28 mouse cellular contexts compared by ENCODE assay signal in genomic region chr19:60940866-60941265, GRCm38 (mm10). TPM values are rescaled to one million over a fixed set of nuclear protein-coding genes. Genes with fewer than 3 reads are reported as not detected.
DNase-seq lines count a peak whose midpoint lies in the region; ATAC-seq and TF ChIP-seq lines count a peak whose summit lies in the region.
"Had no signal": no experiment of that assay in that cellular context is flagged by ENCODE, and none has a peak within 500 bp of the region (broad histone marks: within the 10 kb centered on the region; RNA-seq: fewer than 3 reads in every experiment).

No protein-coding gene starts in this region.

- no peak for TF ChIP-seq CTCF in kidney, adult 2 months (conservative IDR thresholded peaks at IDR 0.05; ENCODE audit: insufficient read depth, insufficient read length, low read depth, low read length)
- no peak for TF ChIP-seq CTCF in heart, postnatal 0 days (IDR thresholded peaks at IDR 0.05; ENCODE audit: low read depth)

- no peak for TF ChIP-seq EP300 in heart, postnatal 0 days (IDR thresholded peaks at IDR 0.05; ENCODE audit: low read depth)

- H3K9ac ChIP-seq in heart, embryonic 11.5 days (ENCODE audit: low read depth, low read length) = no peak overlapping the region
- no peak overlapping the region for H3K9ac ChIP-seq in heart, postnatal 0 days (replicated peaks; ENCODE audit: low read depth, low read length)
- no peak overlapping the region for H3K9ac ChIP-seq in forebrain, embryonic 13.5 days
- H3K9ac ChIP-seq: embryonic facial prominence, embryonic 13.5 days; forebrain, embryonic 12.5 days; hindbrain, embryonic 13.5 days; limb, embryonic 13.5 days; liver, embryonic 13.5 days; midbrain, embryonic 15.5 days; neural tube, embryonic 15.5 days; stomach, embryonic 15.5 days had no signal

- 74% methylated on average over 1 of the region's 1 CpGs for WGBS in heart, embryonic 11.5 days (ENCODE audit: insufficient replicate concordance)
- WGBS in heart, embryonic 10.5 days = 84% methylated on average over 1 of the region's 1 CpGs
- WGBS in kidney, adult 2 months = 92% methylated on average over 1 of the region's 1 CpGs
- WGBS in heart, postnatal 0 days = 87% methylated on average over 1 of the region's 1 CpGs
- 92% methylated on average over 1 of the region's 1 CpGs for WGBS in forebrain, embryonic 13.5 days

- H3K9me3 ChIP-seq in heart, embryonic 11.5 days (replicated peaks; ENCODE audit: control insufficient read depth, low read length) = no peaks in the 10 kb centered on the region
- H3K9me3 ChIP-seq in heart, embryonic 10.5 days = no peaks in the 10 kb centered on the region
- H3K9me3 ChIP-seq in heart, postnatal 0 days (replicated peaks; ENCODE audit: control insufficient read depth, low read length) = no peaks in the 10 kb centered on the region
- no peaks in the 10 kb centered on the region for H3K9me3 ChIP-seq in forebrain, embryonic 13.5 days (replicated peaks)
- H3K9me3 ChIP-seq: embryonic facial prominence, embryonic 13.5 days; forebrain, embryonic 12.5 days; hindbrain, embryonic 13.5 days; limb, embryonic 13.5 days; liver, embryonic 13.5 days; midbrain, embryonic 10.5 days; midbrain, embryonic 15.5 days; neural tube, embryonic 15.5 days; stomach, embryonic 15.5 days had no signal

- no peak for ATAC-seq in heart, embryonic 11.5 days (replicated peaks; ENCODE audit: insufficient number of reproducible peaks, low FRiP score, low TSS enrichment)
- no peak for ATAC-seq in heart, postnatal 0 days (ENCODE audit: insufficient read depth, low read depth)
- ATAC-seq in forebrain, embryonic 13.5 days = no peak
- ATAC-seq: CD4-positive, CD25-positive, alpha-beta regulatory T cell, adult 4 months; intestine, embryonic 16.5 days; midbrain, embryonic 15.5 days had no signal

- no peak overlapping the region for H3K4me3 ChIP-seq in heart, embryonic 11.5 days (ENCODE audit: low read depth, low read length)
- no peak overlapping the region for H3K4me3 ChIP-seq in heart, embryonic 10.5 days
- H3K4me3 ChIP-seq in kidney, adult 2 months (ENCODE audit: insufficient read depth, low read depth, low read length) = no peak overlapping the region
- H3K4me3 ChIP-seq in brown adipose tissue, adult 24 weeks (ENCODE audit: insufficient read depth, low read depth, low read length) = no peak overlapping the region
- H3K4me3 ChIP-seq in heart, postnatal 0 days (ENCODE audit: low read depth, low read length) = no peak overlapping the region
- H3K4me3 ChIP-seq in forebrain, embryonic 13.5 days = no peak overlapping the region
- H3K4me3 ChIP-seq: embryonic facial prominence, embryonic 13.5 days; erythroblast, embryonic 14.5 days; forebrain, embryonic 12.5 days; hindbrain, embryonic 13.5 days; limb, embryonic 13.5 days; liver, embryonic 13.5 days; midbrain, embryonic 10.5 days; midbrain, embryonic 15.5 days; neural tube, embryonic 15.5 days; stomach, embryonic 15.5 days had no signal

- H3K27me3 ChIP-seq in heart, embryonic 11.5 days (ENCODE audit: control insufficient read depth, insufficient read depth, low read length) = no peaks in the 10 kb centered on the region
- no peaks in the 10 kb centered on the region for H3K27me3 ChIP-seq in heart, embryonic 10.5 days (ENCODE audit: insufficient read depth, poor library complexity, severe bottlenecking)
- H3K27me3 ChIP-seq in kidney, adult 2 months (replicated peaks; ENCODE audit: control insufficient read depth, insufficient read depth, low read length) = no peaks in the 10 kb centered on the region
- no peaks in the 10 kb centered on the region for H3K27me3 ChIP-seq in heart, postnatal 0 days (ENCODE audit: control insufficient read depth, insufficient read depth, low read length)
- no peaks in the 10 kb centered on the region for H3K27me3 ChIP-seq in forebrain, embryonic 13.5 days
- H3K27me3 ChIP-seq: embryonic facial prominence, embryonic 13.5 days; forebrain, embryonic 12.5 days; hindbrain, embryonic 13.5 days; limb, embryonic 13.5 days; liver, embryonic 13.5 days; midbrain, embryonic 15.5 days; neural tube, embryonic 15.5 days; stomach, embryonic 15.5 days had no signal

- DNase-seq in heart, embryonic 10.5 days (ENCODE audit: low spot score) = no peak
- no peak for DNase-seq in kidney, adult 2 months
- DNase-seq in kidney, adult 9 months = no peak
- DNase-seq in heart, postnatal 0 days (ENCODE audit: low spot score) = no peak
- DNase-seq: adrenal gland, postnatal 25 days; cerebellum, adult 18-20 months; cerebellum, postnatal 10 days; gastrocnemius, postnatal 14 days; kidney, postnatal 14 days; liver, embryonic 13.5 days; lung, adult 18-20 months; lung, postnatal 10 days; right cerebral cortex, postnatal 25 days; thymus, postnatal 14 days had no signal

- H3K4me1 ChIP-seq in heart, embryonic 11.5 days (ENCODE audit: control insufficient read depth, insufficient read depth, low read length) = peaks cover 13% of the 10 kb centered on the region
- peaks cover 22% of the 10 kb centered on the region for H3K4me1 ChIP-seq in heart, embryonic 10.5 days
- H3K4me1 ChIP-seq in kidney, adult 2 months (ENCODE audit: control insufficient read depth, insufficient read depth, low read length) = peaks cover 18% of the 10 kb centered on the region
- peaks cover 25% of the 10 kb centered on the region for H3K4me1 ChIP-seq in brown adipose tissue, adult 24 weeks (ENCODE audit: control insufficient read depth, insufficient read depth, insufficient read length, low read length)
- peaks cover 35% of the 10 kb centered on the region for H3K4me1 ChIP-seq in heart, postnatal 0 days (ENCODE audit: control insufficient read depth, insufficient read depth)
- no peaks in the 10 kb centered on the region for H3K4me1 ChIP-seq in forebrain, embryonic 13.5 days
- H3K4me1 ChIP-seq: midbrain, embryonic 15.5 days had no signal

- no peaks in the 10 kb centered on the region for H3K36me3 ChIP-seq in heart, embryonic 11.5 days (ENCODE audit: control insufficient read depth, insufficient read depth, low read length)
- no peaks in the 10 kb centered on the region for H3K36me3 ChIP-seq in heart, embryonic 10.5 days
- H3K36me3 ChIP-seq in kidney, adult 2 months (ENCODE audit: control insufficient read depth, insufficient read depth, low read length) = no peaks in the 10 kb centered on the region
- H3K36me3 ChIP-seq in heart, postnatal 0 days (replicated peaks; ENCODE audit: control insufficient read depth, insufficient read depth, low read length) = no peaks in the 10 kb centered on the region
- no peaks in the 10 kb centered on the region for H3K36me3 ChIP-seq in forebrain, embryonic 13.5 days (ENCODE audit: poor library complexity, severe bottlenecking)
- H3K36me3 ChIP-seq: embryonic facial prominence, embryonic 13.5 days; forebrain, embryonic 12.5 days; hindbrain, embryonic 13.5 days; limb, embryonic 13.5 days; liver, embryonic 13.5 days; midbrain, embryonic 10.5 days; midbrain, embryonic 15.5 days; neural tube, embryonic 15.5 days; stomach, embryonic 15.5 days had no signal

- no peak overlapping the region for H3K4me2 ChIP-seq in heart, embryonic 11.5 days
- no peak overlapping the region for H3K4me2 ChIP-seq in heart, postnatal 0 days (ENCODE audit: low read depth, low read length)
- H3K4me2 ChIP-seq in forebrain, embryonic 13.5 days = no peak overlapping the region
- H3K4me2 ChIP-seq: embryonic facial prominence, embryonic 13.5 days; forebrain, embryonic 12.5 days; hindbrain, embryonic 13.5 days; limb, embryonic 13.5 days; liver, embryonic 13.5 days; midbrain, embryonic 15.5 days; neural tube, embryonic 15.5 days; stomach, embryonic 15.5 days had no signal

- H3K27ac ChIP-seq in heart, embryonic 11.5 days (ENCODE audit: low read depth, low read length) = peak overlapping the region; percentile 82
- no peak overlapping the region; the same call in 1 of the 2 replicates for H3K27ac ChIP-seq in heart, embryonic 10.5 days
- H3K27ac ChIP-seq in kidney, adult 2 months (ENCODE audit: insufficient read depth, low read depth, low read length) = peak overlapping the region; percentile 64
- H3K27ac ChIP-seq in brown adipose tissue, adult 24 weeks (replicated peaks; ENCODE audit: low read depth, low read length) = peak overlapping the region; percentile 84
- peak overlapping the region; percentile 88 for H3K27ac ChIP-seq in heart, postnatal 0 days (ENCODE audit: low read depth)
- H3K27ac ChIP-seq in forebrain, embryonic 13.5 days = no peak overlapping the region
- H3K27ac ChIP-seq: embryonic facial prominence, embryonic 13.5 days; forebrain, embryonic 12.5 days; hindbrain, embryonic 13.5 days; limb, embryonic 13.5 days; liver, embryonic 13.5 days; midbrain, embryonic 10.5 days; midbrain, embryonic 15.5 days; neural tube, embryonic 15.5 days had no signal

- TF ChIP-seq POLR2A in kidney, adult 2 months (IDR thresholded peaks at IDR 0.05; ENCODE audit: low read depth, low read length) = no peak

RNA-seq across cellular contexts. Expression of gene Grk5, which starts 51.3 kb away (rescaled TPM):
- polyA plus RNA-seq in heart, embryonic 11.5 days (2014; fragmentation: Nextera tagmentation; extraction: Ambion mirVana) = 4.7 and 4.9 TPM in 2 replicates
- polyA plus RNA-seq in heart, embryonic 10.5 days (2016; fragmentation: Nextera tagmentation; extraction: Ambion mirVana) = 4.2 and 4.3 TPM in 2 replicates
- 2.5 and 2.8 TPM in 2 replicates for polyA plus RNA-seq in kidney, adult 2 months (2012; rRNA removed)
- polyA plus RNA-seq in brown adipose tissue, adult 24 weeks (2012; ENCODE audit: insufficient read depth, insufficient read length, missing spikeins) = 16.7 and 22.8 TPM in 2 replicates
- 12.8 and 14.6 TPM in 2 replicates for total RNA-seq in heart, postnatal 0 days (2014; rRNA removed; ENCODE audit: low replicate concordance)
- 2.6 and 2.9 TPM in 2 replicates for polyA plus RNA-seq in heart, postnatal 0 days (2015; fragmentation: Nextera tagmentation; extraction: Ambion mirVana)
- 1.8 and 2.3 TPM in 2 replicates for polyA plus RNA-seq in forebrain, embryonic 13.5 days (2015; fragmentation: Nextera tagmentation; extraction: Ambion mirVana)

Comparison
In these comparisons a context has a peak if more than half of its experiments do, and no peak if none do; other contexts are left out.
1. H3K27ac ChIP-seq: peak in heart, embryonic 11.5 days (single experiment), kidney, adult 2 months (single experiment), brown adipose tissue, adult 24 weeks (single experiment) and heart, postnatal 0 days (single experiment); none in heart, embryonic 10.5 days (single experiment) and forebrain, embryonic 13.5 days (single experiment).